Mouse (Mus musculus) gastrocnemius, postnatal 10 days (tissue): Measurements from ENCODE around the gene Krtap4-6. TPM values are rescaled to one million over a fixed set of nuclear protein-coding genes. Genes with fewer than 3 reads are reported as not detected.

Experiments used
- total RNA-seq, 2 experiments: library from RNA; stranded (reverse); gene quantifications; 2 replicates each; pipeline ENCODE4 v1.2.3; 2021

Gene Krtap4-6
- total RNA-seq, 2 experiments from 2014 or later: not detected

Other genes with a start within 250 kb of the Krtap4-6 start
- gene Krt12, start 243.7 kb downstream of the Krtap4-6 start, total RNA-seq: not detected
- gene Krt20, start 227.8 kb downstream of the Krtap4-6 start, total RNA-seq: under 1 TPM in 1 of 2 experiments, not detected in 1; 0.12 TPM
- gene Krt23, start 172.8 kb downstream of the Krtap4-6 start, total RNA-seq: under 1 TPM in 1 of 2 experiments, not detected in 1; 0.16 TPM
- not detected for gene Krt39, start 144.6 kb downstream of the Krtap4-6 start, total RNA-seq
- gene Krt40, start 122.8 kb downstream of the Krtap4-6 start, total RNA-seq: not detected
- gene Krtap3-3, start 115.1 kb downstream of the Krtap4-6 start, total RNA-seq: not detected
- not detected for gene Krtap3-2, start 109.1 kb downstream of the Krtap4-6 start, total RNA-seq
- gene Gm11939, start 106.5 kb downstream of the Krtap4-6 start, total RNA-seq: not detected
- gene Krtap3-1, start 99.3 kb downstream of the Krtap4-6 start, total RNA-seq: not detected
- gene Krtap1-5, start 84.9 kb downstream of the Krtap4-6 start, total RNA-seq: not detected
- gene Krtap1-4, start 82.3 kb downstream of the Krtap4-6 start, total RNA-seq: not detected
- not detected for gene Krtap1-3, start 74.6 kb downstream of the Krtap4-6 start, total RNA-seq
- not detected for gene Krtap9-3, start 67.9 kb downstream of the Krtap4-6 start, total RNA-seq
- not detected for gene Gm11938, start 62.7 kb downstream of the Krtap4-6 start, total RNA-seq
- gene Gm11937, start 55.8 kb downstream of the Krtap4-6 start, total RNA-seq: not detected
- gene Krtap2-4, start 51.1 kb downstream of the Krtap4-6 start, total RNA-seq: not detected
- not detected for gene Gm11562, start 45.5 kb downstream of the Krtap4-6 start, total RNA-seq
- gene Krtap4-1, start 37.7 kb downstream of the Krtap4-6 start, total RNA-seq: not detected
- gene Krtap4-2, start 30.9 kb downstream of the Krtap4-6 start, total RNA-seq: not detected
- gene Krtap4-7, start 21.9 kb downstream of the Krtap4-6 start, total RNA-seq: not detected
- gene Gm11555, start 15.7 kb downstream of the Krtap4-6 start, total RNA-seq: not detected
- gene Gm11563, start 7.0 kb downstream of the Krtap4-6 start, total RNA-seq: not detected
- gene Gm14190, start 24.8 kb upstream of the Krtap4-6 start, total RNA-seq: not detected
- gene Gm14180, start 68.3 kb upstream of the Krtap4-6 start, total RNA-seq: not detected
- not detected for gene Gm11595, start 107.0 kb upstream of the Krtap4-6 start, total RNA-seq
- not detected for gene Krtap4-8, start 114.7 kb upstream of the Krtap4-6 start, total RNA-seq
- under 1 TPM in 1 of 2 experiments, not detected in 1; 0.23 TPM for gene Krtap4-9, start 119.2 kb upstream of the Krtap4-6 start, total RNA-seq
- gene Gm11596, start 127.5 kb upstream of the Krtap4-6 start, total RNA-seq: not detected
- not detected for gene Gm11569, start 133.0 kb upstream of the Krtap4-6 start, total RNA-seq
- gene Gm11554, start 138.5 kb upstream of the Krtap4-6 start, total RNA-seq: not detected
- gene Krtap4-13, start 143.9 kb upstream of the Krtap4-6 start, total RNA-seq: not detected
- gene Gm11564, start 149.7 kb upstream of the Krtap4-6 start, total RNA-seq: not detected
- not detected for gene 2300003K06Rik, start 172.1 kb upstream of the Krtap4-6 start, total RNA-seq
- not detected for gene Krtap4-16, start 185.6 kb upstream of the Krtap4-6 start, total RNA-seq
- not detected for gene Gm11568, start 192.0 kb upstream of the Krtap4-6 start, total RNA-seq
- gene Gm11559, start 198.5 kb upstream of the Krtap4-6 start, total RNA-seq: not detected
- not detected for gene Krtap9-1, start 207.4 kb upstream of the Krtap4-6 start, total RNA-seq
- not detected for gene Gm11567, start 213.2 kb upstream of the Krtap4-6 start, total RNA-seq
- not detected for gene Krtap31-1, start 242.0 kb upstream of the Krtap4-6 start, total RNA-seq
- not detected for gene Gm11565, start 248.8 kb upstream of the Krtap4-6 start, total RNA-seq